Mouse (Mus musculus): ENCODE measurements around the gene B3gnt7. TPM values are rescaled to one million over a fixed set of nuclear protein-coding genes. Genes with fewer than 3 reads are reported as not detected.
"Not testable (repeated sequence)": the region's sequence is repeated elsewhere in the genome, so short reads cannot be mapped to it uniquely, and the experiment has no call there.

The B3gnt7 gene
- total and polyA plus RNA-seq, 3 experiments, result 0.41 to 0.62 (median 0.57) TPM

DNA sequence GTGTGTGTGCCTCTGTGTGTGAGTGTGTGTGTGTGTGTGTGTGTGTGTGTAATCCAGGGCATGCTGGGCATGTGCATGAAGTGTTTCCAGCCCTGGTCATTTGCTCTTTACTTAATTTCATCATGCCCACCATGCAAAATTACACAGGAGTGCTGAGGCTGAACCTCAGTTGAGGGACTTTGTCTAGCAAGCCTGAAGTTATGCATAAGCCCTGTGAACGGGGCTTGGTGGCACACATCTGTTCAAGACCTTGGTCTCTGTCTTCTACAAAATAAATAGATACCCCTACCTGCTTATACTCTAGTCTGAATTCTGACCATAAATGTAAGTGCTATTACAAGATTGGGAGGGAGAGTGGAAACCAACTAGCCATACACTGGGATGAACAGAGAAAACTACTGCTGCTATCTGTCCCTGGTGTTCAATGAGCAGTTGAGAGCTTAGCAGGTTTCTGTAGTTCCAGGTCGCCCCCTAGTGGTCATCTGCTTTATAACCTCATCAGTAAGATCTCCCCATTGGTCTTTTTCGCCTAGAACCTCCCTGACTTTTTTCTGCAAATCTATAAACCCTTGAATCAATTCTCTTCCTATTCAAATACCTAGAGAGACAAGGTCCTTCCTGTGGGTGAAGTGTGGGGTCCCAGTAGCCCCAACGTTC lies 36.7 kb downstream of the B3gnt7 start:
- peak; percentile 59 to 63 for DNase-seq
- no peak overlapping the region for H3K4me3 ChIP-seq
- no peaks in the 10 kb centered on the region for H3K36me3 ChIP-seq (ENCODE audit: control insufficient read depth, insufficient read depth, low read length)
- intact Hi-C loops (cut with DNase I), result loop anchor here (1.0 kb wide), 2 partner anchors 125 to 160 kb away; no protein-coding TSS in a partner anchor
- WGBS, result 26% methylated on average over 4 of the region's 4 CpGs
- TF ChIP-seq CTCF (IDR thresholded peaks at IDR 0.05) (peak; percentile 99; the same call in 1 of the 2 replicates), EP300 (IDR thresholded peaks at IDR 0.05; ENCODE audit: insufficient read depth, low read depth, low read length) (0 out of 2 replicates have a peak, but pooled peaks have one; percentile 11), POLR2A (IDR thresholded peaks at IDR 0.05; ENCODE audit: insufficient read depth, low read depth, low read length) (no peak)
- H3K4me1 ChIP-seq (ENCODE audit: control insufficient read depth, insufficient read depth, low read length), result no peaks in the 10 kb centered on the region
- no peaks in the 10 kb centered on the region for H3K79me2 ChIP-seq (replicated peaks; ENCODE audit: control insufficient read depth, insufficient read depth, low read length)
- H3K27ac ChIP-seq, result no peak overlapping the region
- no peak overlapping the region for H3K9ac ChIP-seq (ENCODE audit: low read depth, low read length)
- H3K27me3 ChIP-seq (ENCODE audit: control insufficient read depth, insufficient read depth, low read length), result no peaks in the 10 kb centered on the region

DNA sequence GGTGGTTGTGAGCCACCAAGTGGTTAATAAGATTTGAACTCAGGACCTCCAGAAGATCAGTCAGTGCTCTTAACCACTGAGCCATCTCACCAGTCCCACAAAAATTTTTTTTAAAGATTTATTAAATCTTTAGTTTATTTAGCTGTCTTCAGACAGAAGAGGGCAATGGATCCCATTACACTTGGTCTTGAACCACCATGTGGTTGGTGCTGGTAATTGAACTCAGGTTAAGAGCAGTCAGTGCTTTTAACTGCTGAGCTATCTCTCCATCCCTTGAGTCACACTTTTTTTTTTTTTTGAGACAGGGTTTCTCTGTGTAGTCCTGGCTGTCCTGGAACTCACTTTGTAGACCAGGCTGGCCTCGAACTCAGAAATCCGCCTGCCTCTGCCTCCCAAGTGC lies 38.5 kb downstream of the B3gnt7 start:
- WGBS, result 92% methylated on average over 2 of the region's 2 CpGs
- DNase-seq; H3K79me2 ChIP-seq (replicated peaks; ENCODE audit: control insufficient read depth, insufficient read depth, low read length); intact Hi-C loops (cut with DNase I); H3K9ac ChIP-seq (ENCODE audit: low read depth, low read length); H3K27me3 ChIP-seq (ENCODE audit: control insufficient read depth, insufficient read depth, low read length); H3K27ac ChIP-seq; H3K36me3 ChIP-seq (ENCODE audit: control insufficient read depth, insufficient read depth, low read length); H3K4me1 ChIP-seq (ENCODE audit: control insufficient read depth, insufficient read depth, low read length); H3K4me3 ChIP-seq: not testable (repeated sequence)

DNA sequence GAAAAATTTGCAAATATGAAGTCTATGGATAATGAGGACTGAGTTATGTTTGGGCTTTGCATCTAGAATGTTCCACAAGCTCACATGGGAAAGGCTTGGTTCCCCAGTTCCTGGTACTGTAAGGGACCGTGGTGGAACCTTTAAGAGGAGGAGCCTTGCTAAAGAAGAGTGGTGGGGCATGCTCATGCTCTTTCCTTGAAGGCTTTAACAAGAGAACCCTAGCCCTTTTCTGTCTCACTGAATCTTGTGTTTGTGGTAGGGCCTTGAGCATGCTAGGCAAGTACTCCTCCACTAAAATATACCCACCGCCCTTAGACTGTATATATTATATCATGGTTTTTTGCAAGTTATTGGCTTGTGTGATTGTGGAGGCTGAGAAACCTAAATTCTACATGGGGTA lies 39.7 kb downstream of the B3gnt7 start:
- Histone ChIP-seq H3K27ac (no peak overlapping the region), H3K27me3 (ENCODE audit: control insufficient read depth, insufficient read depth, low read length) (no peaks in the 10 kb centered on the region), H3K4me1 (ENCODE audit: control insufficient read depth, insufficient read depth, low read length) (no peaks in the 10 kb centered on the region), H3K9ac (ENCODE audit: low read depth, low read length) (no peak overlapping the region), H3K79me2 (replicated peaks; ENCODE audit: control insufficient read depth, insufficient read depth, low read length) (no peaks in the 10 kb centered on the region), H3K36me3 (ENCODE audit: control insufficient read depth, insufficient read depth, low read length) (no peaks in the 10 kb centered on the region), H3K4me3 (no peak overlapping the region)
- TF ChIP-seq POLR2A (IDR thresholded peaks at IDR 0.05; ENCODE audit: insufficient read depth, low read depth, low read length), result no peak
- no peak for TF ChIP-seq EP300 (IDR thresholded peaks at IDR 0.05; ENCODE audit: insufficient read depth, low read depth, low read length)
- DNase-seq, result no peak
- intact Hi-C loops (cut with DNase I), result no loop called here
- WGBS, result 87% methylated on average over 2 of the region's 2 CpGs

DNA sequence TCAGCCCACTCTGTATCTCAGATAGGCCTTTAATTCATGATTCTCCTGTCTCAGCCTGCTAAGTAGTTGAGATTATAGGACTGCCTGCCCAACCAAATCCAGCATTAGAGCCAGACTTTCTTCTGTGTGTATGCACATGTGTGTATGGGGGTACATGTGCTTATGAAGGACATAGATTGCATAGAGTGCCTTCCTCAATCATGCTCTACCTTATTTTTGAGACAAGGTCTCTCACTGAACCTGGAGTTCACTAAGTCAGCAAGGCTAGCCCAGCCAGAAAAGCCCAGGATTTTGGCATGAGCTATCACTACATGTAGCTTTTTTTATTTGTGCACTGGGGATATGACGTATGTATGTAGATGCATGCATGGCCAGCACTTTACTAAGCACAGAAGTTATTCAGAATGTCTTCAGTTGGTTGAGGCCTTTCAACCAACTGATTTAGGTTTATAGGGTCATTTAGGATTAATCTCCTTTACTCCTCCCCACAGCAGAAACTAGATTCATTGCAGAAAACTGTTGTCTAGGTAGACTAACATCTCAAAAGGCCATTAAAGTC lies 40.5 kb downstream of the B3gnt7 start:
- 91% methylated on average over 1 of the region's 1 CpGs for WGBS
- Histone ChIP-seq H3K36me3 (ENCODE audit: control insufficient read depth, insufficient read depth, low read length) (no peaks in the 10 kb centered on the region), H3K27ac (no peak overlapping the region), H3K9ac (ENCODE audit: low read depth, low read length) (no peak overlapping the region), H3K4me1 (ENCODE audit: control insufficient read depth, insufficient read depth, low read length) (no peaks in the 10 kb centered on the region), H3K79me2 (replicated peaks; ENCODE audit: control insufficient read depth, insufficient read depth, low read length) (no peaks in the 10 kb centered on the region), H3K27me3 (ENCODE audit: control insufficient read depth, insufficient read depth, low read length) (no peaks in the 10 kb centered on the region), H3K4me3 (no peak overlapping the region)
- DNase-seq, result no peak
- TF ChIP-seq CTCF (IDR thresholded peaks at IDR 0.05), result no peak
- no peak for TF ChIP-seq EP300 (IDR thresholded peaks at IDR 0.05; ENCODE audit: insufficient read depth, low read depth, low read length)
- TF ChIP-seq POLR2A (IDR thresholded peaks at IDR 0.05; ENCODE audit: insufficient read depth, low read depth, low read length), result no peak
- intact Hi-C loops (cut with DNase I), result no loop called here

DNA sequence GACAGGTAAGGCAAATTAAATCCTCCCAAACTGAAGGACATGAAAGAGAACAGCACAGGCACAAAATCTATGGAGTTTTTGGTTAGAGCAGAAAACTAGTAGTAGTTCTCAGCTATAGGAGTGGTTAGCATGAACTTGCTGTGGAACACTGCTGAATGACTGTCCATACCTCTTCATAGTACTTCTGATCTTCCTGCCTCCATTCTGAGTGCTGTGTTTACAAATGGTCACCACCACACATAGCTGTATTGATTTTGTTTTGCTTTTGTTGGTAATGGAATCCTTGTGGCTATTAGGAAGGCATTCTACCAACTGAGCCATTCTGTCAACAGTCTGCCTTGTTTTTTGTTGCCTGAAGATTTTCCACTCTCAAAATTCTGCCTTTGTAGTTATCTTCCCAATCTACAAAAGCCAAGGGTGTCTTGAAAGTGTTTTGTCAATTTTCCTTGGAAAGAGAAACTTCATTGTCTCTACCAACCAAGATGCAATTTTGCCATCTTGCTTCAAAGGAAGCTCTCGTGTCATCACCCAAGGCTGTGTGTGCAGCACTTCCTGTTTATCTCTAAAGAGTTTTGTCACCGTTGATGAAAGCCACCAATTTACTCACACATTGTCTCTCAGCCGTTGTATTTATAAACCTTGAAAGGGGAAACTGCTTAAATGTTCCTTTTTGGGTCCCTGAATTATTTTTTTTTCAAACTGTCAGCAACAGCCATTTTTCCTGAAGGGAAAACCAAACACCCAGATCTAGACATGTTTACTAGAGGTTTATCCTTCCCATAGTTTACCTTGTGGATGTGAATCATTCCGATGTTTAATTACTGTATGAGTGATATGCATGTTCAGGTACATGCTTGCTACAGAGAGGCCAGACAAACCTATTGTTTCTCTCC lies 41.6 kb downstream of the B3gnt7 start:
- no peak for DNase-seq
- Histone ChIP-seq H3K36me3 (ENCODE audit: control insufficient read depth, insufficient read depth, low read length) (no peaks in the 10 kb centered on the region), H3K27me3 (ENCODE audit: control insufficient read depth, insufficient read depth, low read length) (no peaks in the 10 kb centered on the region), H3K9ac (ENCODE audit: low read depth, low read length) (no peak overlapping the region), H3K27ac (no peak overlapping the region), H3K79me2 (replicated peaks; ENCODE audit: control insufficient read depth, insufficient read depth, low read length) (no peaks in the 10 kb centered on the region), H3K4me1 (ENCODE audit: control insufficient read depth, insufficient read depth, low read length) (no peaks in the 10 kb centered on the region), H3K4me3 (no peak overlapping the region)
- TF ChIP-seq CTCF (IDR thresholded peaks at IDR 0.05) (no peak), EP300 (IDR thresholded peaks at IDR 0.05; ENCODE audit: insufficient read depth, low read depth, low read length) (no peak), POLR2A (IDR thresholded peaks at IDR 0.05; ENCODE audit: insufficient read depth, low read depth, low read length) (no peak)
- intact Hi-C loops (cut with DNase I), result no loop called here
- WGBS, result 41% methylated on average over 4 of the region's 4 CpGs

DNA sequence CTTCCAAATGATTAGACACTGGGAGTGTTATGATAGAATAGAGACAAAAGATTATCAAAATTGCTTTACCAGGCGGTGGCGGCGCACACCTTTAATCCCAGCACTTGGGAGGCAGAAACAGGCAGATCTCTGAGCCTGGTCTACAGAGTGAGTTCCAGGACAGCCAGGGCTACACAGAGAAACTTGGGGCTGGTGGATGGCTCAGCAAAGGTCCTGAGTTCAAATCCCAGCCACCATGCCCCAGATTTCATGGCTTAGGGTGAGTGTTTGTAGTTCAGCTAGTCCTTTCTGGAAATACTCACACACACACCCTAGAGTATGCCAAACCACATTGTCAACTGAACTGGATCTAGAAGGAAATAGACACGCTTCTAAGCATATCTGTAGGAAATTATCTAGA lies 42.4 kb downstream of the B3gnt7 start:
- no peaks in the 10 kb centered on the region for H3K79me2 ChIP-seq (replicated peaks; ENCODE audit: control insufficient read depth, insufficient read depth, low read length)
- H3K27me3 ChIP-seq (ENCODE audit: control insufficient read depth, insufficient read depth, low read length), result no peaks in the 10 kb centered on the region
- no peak overlapping the region for H3K9ac ChIP-seq (ENCODE audit: low read depth, low read length)
- intact Hi-C loops (cut with DNase I), result no loop called here
- no peaks in the 10 kb centered on the region for H3K4me1 ChIP-seq (ENCODE audit: control insufficient read depth, insufficient read depth, low read length)
- H3K36me3 ChIP-seq (ENCODE audit: control insufficient read depth, insufficient read depth, low read length), result peaks cover 6% of the 10 kb centered on the region; the same call in 1 of the 2 replicates
- no peak for DNase-seq
- H3K4me3 ChIP-seq, result no peak overlapping the region
- TF ChIP-seq POLR2A (IDR thresholded peaks at IDR 0.05; ENCODE audit: insufficient read depth, low read depth, low read length), result no peak
- no peak overlapping the region for H3K27ac ChIP-seq
- WGBS, result 75% methylated on average over 4 of the region's 4 CpGs
